Mouse (Mus musculus) megakaryocyte, embryonic 14.5 days (primary cell): Measurements from ENCODE around the gene Grap.

ENCODE experiments used
- FLI1 ChIP-seq: IDR thresholded peaks from 2 replicates; pipeline ENCODE4 v1.6.1; 2012; ENCODE audit warnings: low read length, inconsistent platforms, mixed read lengths
- GATA1 ChIP-seq: IDR thresholded peaks from 3 replicates; pipeline ENCODE4 v1.6.1; 2012; ENCODE audit warnings: mixed read lengths, low read length, inconsistent platforms, borderline replicate concordance

DNA sequence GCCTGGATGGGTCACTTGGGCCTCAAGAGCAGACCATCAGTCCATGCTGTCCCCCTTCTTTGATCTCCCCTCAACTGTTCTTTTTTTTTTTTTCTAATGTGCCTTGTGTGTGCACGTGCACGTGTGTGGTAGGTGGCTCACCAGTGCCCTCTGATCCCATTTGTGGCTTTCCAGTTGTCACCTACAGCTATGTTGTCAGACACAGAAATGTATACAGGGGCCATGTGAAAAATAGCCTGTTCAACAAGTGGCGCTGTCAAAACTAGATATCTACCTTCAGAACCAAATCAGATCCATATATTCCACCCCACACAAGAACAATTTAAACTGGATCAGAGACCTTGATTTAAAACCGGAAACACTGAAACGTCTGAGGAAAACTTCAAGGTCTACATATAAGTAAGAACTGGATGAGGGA lies 3.9 kb upstream of the Grap start:
- TF ChIP-seq GATA1 (no peak), FLI1 (no peak)
